Mouse (Mus musculus) embryonic fibroblast, embryonic 13.5 days (primary cell): ENCODE data around the gene Chac2. TPM values are rescaled to one million over a fixed set of nuclear protein-coding genes. Genes with fewer than 3 reads are reported as not detected.
"Not testable (repeated sequence)": the region's sequence is repeated elsewhere in the genome, so short reads cannot be mapped to it uniquely, and the experiment has no call there.

Experiments
- H3K27ac ChIP-seq: 2 replicates; pipeline ENCODE4 v1.5.1; 2012; ENCODE audit warnings: low read length, control low read depth, inconsistent platforms; ENCODE audit not compliant: insufficient read depth
- H3K4me1 ChIP-seq: 2 replicates; pipeline ENCODE4 v1.6.1; 2011; ENCODE audit warnings: low read length; ENCODE audit not compliant: control insufficient read depth, insufficient read depth
- H3K4me3 ChIP-seq: 2 replicates; pipeline ENCODE4 v1.5.1; 2011; ENCODE audit warnings: mild to moderate bottlenecking, control low read depth, low read length; ENCODE audit not compliant: insufficient read depth
- CTCF ChIP-seq: IDR thresholded peaks from 2 replicates; pipeline ENCODE4 v1.5.1; 2011; ENCODE audit warnings: mild to moderate bottlenecking, control low read depth, low read length, moderate library complexity, borderline replicate concordance; ENCODE audit not compliant: insufficient read depth
- POLR2A ChIP-seq: IDR thresholded peaks from 2 replicates; pipeline ENCODE4 v1.6.1; 2011; ENCODE audit warnings: low read depth, mild to moderate bottlenecking, control low read depth, low read length, moderate library complexity
- polyA plus RNA-seq: library from polyadenylated mRNA; stranded (reverse); fragments of >200 nt; gene quantifications from 2 replicates; pipeline ENCODE4 v1.2.4, GENCODE M21; 2011; ENCODE audit warnings: low read depth; ENCODE audit not compliant: missing spikeins, insufficient read length

Chac2 gene
- polyA plus RNA-seq, result 12.3 and 14.7 TPM in 2 replicates

DNA sequence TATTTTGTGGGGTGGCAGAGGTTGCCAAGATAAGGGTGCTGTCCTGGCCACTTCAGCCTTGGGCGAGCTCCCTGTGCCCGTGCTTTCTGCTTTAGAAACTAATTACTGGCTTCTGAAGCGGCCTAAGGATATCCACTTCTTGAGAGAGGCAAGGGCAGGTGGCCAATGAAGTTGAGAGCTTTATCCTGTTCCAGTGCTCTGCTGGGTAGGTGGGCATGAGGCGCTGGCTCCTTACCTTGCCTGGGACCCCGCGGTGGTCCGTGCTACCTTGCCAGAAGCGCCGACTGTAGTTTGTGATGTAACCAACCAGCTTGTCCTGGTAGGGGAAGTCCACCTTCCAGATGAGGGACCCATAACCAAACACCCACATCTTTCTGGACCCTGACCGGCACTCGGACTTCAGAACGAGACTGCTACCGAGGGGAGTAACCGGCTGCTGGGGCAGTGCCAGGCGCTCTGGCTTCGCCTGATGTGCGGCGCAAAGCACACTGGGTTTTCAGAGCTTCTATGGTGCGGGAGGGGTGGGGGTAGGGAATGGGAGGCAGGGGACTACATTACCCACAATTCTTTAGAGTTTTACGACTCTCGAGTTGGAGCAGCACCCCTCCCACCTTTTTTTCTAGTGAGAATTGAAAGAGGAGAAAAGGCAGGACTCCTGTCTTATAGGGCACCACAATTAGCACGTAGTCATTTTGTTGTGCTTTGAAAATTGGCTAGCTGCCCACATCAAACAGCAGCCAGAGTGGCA is at the start of gene Chac2:
Gene Chac2 (minus strand): TSS at position 474 of the 748 bp plus-strand sequence.
- H3K27ac ChIP-seq, result peak within 1 kb of the TSS; percentile 56
- TF ChIP-seq POLR2A (peak; percentile 71), CTCF (no peak)

DNA sequence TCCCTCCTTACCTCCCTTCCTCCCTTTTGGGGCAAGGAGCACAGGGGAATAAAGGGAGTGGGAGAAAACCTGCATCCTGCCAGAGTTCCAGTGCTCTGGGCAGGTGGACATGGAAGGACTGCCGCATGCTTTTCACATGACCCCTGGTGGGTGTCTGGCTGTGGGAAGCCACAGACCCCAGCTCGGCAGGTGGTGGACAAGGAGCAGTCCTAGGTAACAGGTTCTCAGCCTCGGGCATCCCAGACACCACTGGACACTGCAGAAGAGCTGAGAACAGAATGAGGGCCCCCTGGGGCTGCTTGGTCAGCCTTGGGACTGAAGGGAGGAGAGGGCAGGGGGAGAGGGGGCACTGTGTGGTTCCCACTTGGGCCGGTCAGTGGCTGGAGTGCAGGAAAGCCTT is 48.8 kb upstream of the Chac2 start:
- Histone ChIP-seq H3K27ac (no peak overlapping the region), H3K4me1 (no peaks in the 10 kb centered on the region), H3K4me3 (no peak overlapping the region)
- no peak for TF ChIP-seq CTCF
- TF ChIP-seq POLR2A, result no peak

More for the DNA sequence above, at the start of gene Chac2:
- no peaks in the 10 kb centered on the region for H3K4me1 ChIP-seq
- H3K4me3 ChIP-seq, result peak within 1 kb of the TSS; percentile 85

DNA sequence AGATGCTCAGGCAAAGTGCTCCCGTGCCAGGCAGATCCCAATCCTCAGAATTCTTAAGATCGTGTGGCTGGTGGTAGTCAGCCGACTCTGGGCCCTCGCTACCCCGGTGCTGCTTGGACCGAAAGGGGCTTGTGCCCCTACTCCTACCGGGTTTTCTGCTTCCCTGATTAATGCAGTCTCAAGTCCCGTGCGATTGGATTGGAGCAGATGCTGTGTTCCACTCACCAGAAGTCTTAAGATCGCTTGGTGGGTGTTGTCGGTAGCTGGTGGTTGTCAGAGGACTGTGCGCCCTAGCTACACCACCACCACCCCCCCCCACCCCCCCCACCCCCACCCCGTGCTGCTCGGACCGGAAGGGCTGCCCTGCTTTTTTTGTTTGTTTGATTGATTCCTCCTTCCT is 31.3 kb upstream of the Chac2 start:
- not testable (repeated sequence) for H3K27ac ChIP-seq, H3K4me3 ChIP-seq, H3K4me1 ChIP-seq

DNA sequence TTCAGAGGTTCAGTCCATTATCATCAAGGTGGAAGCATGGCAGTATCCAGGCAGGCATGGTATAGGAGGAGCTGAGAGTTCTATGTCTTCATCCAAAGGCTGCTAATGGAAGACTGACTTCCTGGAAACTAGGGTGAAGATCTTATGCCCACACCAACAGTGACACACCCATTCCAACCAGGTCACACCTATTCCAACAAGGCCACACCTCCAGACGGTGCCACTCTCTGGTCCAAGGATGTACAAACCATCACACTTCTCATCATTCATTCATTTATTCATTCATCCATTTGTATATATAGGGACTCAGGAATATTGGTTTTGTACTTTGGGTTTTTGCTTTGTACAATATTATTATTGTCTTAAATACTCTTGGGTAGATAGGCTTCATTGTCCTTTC is 23.5 kb upstream of the Chac2 start:
- not testable (repeated sequence) for H3K4me3 ChIP-seq, H3K27ac ChIP-seq, H3K4me1 ChIP-seq

DNA sequence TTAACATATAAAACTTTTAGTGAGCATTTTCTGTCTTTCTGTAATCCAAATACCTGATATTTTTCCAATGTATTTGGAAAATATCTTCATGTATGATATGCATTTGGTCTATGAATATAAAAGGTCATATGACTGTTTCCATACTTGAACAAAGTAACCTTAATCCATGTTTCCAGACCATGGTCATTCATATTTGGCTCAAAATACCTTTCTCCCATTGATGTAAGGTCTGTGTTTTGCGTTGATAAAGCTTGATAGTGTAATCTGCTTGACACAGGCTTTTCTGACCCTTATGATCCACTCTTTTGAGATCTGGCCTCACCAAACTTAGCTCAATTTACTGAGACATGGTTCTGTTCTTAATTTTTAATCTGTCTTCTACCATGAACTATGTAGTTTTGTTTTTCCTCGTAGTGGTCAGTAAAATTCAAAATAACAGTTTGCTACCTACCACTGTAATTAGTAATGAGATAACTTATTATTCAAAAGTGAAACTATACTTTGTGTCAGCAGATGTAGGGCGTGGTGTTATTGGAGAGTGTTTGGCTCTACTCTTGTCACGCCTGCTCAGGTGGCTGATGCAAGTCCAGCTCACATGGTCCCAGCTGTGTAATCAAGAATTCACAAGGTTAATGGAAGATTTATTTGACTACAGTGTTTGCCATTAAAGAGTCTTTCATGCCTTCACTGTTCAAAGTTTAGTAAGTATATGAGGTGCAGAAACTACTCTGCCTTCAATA is 15.2 kb upstream of the Chac2 start:
- no peaks in the 10 kb centered on the region for H3K4me1 ChIP-seq
- no peak overlapping the region for H3K27ac ChIP-seq
- no peak overlapping the region for H3K4me3 ChIP-seq
- TF ChIP-seq POLR2A (no peak), CTCF (no peak)

DNA sequence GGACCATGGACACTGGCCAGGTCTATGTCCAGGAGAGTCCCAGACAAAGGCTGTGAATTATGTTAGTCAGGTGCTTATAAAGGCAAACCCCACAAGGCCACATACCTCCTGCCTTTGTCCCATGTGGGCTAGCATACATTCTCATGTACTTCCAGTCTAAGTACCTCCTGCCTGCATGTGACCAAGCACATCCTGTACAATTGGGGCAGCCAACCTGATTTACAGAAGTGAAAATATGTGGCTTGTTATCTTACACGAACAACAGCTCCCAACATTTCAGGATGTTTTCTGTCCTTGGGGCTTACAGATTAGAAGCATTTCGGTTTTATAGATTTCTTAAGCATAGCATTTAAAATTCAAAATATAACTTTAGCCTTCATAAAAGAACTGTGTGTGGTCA is 13.9 kb upstream of the Chac2 start:
- no peak for TF ChIP-seq POLR2A
- TF ChIP-seq CTCF, result no peak
- Histone ChIP-seq H3K4me3 (no peak overlapping the region), H3K27ac (no peak overlapping the region), H3K4me1 (no peaks in the 10 kb centered on the region)

DNA sequence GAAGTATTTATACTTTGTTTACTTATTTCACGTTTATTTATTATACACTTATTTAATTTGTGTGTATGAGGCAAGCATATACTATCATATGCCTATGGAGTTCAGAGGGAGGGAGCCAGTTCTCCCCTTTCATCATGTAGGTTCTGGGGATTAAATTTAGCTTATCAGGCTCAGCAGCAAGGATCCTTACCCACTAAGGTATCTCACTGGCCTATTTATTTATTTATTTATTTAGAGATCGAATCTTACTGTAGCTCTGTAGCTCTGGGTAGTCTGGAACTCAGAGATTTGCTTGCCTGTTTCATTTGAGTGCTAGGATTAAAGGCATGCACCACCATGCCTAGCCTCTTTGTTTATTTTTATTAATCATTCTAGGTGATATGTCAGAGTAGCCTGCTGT is 12.6 kb upstream of the Chac2 start:
- no peaks in the 10 kb centered on the region for H3K4me1 ChIP-seq
- no peak overlapping the region for H3K4me3 ChIP-seq
- no peak for TF ChIP-seq POLR2A
- no peak for TF ChIP-seq CTCF
- H3K27ac ChIP-seq, result no peak overlapping the region

DNA sequence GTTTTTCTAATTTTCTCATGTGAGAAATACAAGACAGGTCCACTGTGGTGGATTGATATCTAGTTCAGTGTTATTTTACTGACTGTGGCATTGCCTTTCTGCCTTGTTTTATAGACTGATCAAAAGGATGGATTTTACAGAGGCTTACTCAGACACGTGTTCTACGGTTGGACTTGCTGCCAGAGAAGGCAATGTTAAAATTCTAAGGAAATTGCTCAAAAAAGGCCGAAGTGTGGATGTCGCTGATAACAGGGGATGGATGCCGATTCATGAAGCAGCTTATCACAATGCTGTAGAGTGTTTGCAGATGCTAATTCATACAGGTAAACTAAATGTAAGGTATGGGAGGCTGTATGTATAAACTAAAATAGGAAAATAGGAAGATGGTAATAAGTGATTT is 12.0 kb upstream of the Chac2 start:
- Histone ChIP-seq H3K4me3 (no peak overlapping the region), H3K4me1 (no peaks in the 10 kb centered on the region), H3K27ac (no peak overlapping the region)
- TF ChIP-seq CTCF (no peak), POLR2A (no peak)

DNA sequence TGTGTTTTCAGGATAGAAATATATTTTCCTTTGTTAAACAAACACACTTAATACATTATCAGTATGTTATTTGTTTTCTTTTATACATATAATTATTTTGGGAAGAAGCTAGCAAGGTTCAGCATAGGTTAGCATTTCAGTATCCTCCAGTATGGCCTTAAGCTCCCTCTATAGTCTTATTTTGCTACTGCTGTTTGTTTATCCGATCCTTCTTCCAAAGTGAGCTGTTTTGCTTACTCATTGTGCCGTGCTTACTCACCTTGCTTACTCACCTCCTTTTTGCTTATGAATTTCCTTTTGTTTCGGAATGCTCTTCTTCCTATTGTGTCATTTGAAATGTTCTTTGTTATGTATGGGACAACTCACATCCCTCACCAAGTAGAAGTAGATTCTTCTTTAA is 10.5 kb upstream of the Chac2 start:
- Histone ChIP-seq H3K27ac (no peak overlapping the region), H3K4me3 (no peak overlapping the region), H3K4me1 (no peaks in the 10 kb centered on the region)
- TF ChIP-seq CTCF, result no peak
- no peak for TF ChIP-seq POLR2A

DNA sequence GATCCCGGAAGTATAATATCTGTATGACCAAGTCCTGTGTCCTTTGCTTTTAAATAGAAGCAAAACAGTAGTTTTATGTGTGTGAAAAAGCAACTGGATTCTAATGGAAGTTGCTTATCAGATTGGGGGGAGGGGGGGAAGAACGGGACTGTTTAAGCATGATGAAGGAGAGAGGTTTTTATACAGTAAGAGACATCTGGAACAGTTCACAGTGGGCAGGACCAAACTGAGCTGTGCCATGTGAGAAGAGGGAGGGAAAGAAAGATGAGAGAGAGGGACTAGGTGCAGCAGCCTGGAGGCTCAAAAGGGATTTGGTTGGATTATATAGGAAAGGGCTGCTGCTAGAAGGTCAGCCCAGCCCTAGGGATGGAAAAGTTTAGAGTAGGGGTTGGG is 471 bp upstream of the Chac2 start:
- no peaks in the 10 kb centered on the region for H3K4me1 ChIP-seq
- peak overlapping the region; percentile 33 for H3K4me3 ChIP-seq
- peak overlapping the region; percentile 46 for H3K27ac ChIP-seq
- TF ChIP-seq CTCF (no peak), POLR2A (no peak)
